Mouse (Mus musculus) embryonic fibroblast, embryonic 13.5 days (primary cell): ENCODE data around the gene Prss41. TPM values are rescaled to one million over a fixed set of nuclear protein-coding genes. Genes with fewer than 3 reads are reported as not detected.
A peak's percentile ranks its signal among the peaks of the same experiment; 100 is the strongest.

ENCODE experiments used
- H3K27ac ChIP-seq: 2 replicates; pipeline ENCODE4 v1.5.1; 2012; ENCODE audit warnings: low read length, control low read depth, inconsistent platforms; ENCODE audit not compliant: insufficient read depth
- H3K4me1 ChIP-seq: 2 replicates; pipeline ENCODE4 v1.6.1; 2011; ENCODE audit warnings: low read length; ENCODE audit not compliant: control insufficient read depth, insufficient read depth
- H3K4me3 ChIP-seq: 2 replicates; pipeline ENCODE4 v1.5.1; 2011; ENCODE audit warnings: mild to moderate bottlenecking, control low read depth, low read length; ENCODE audit not compliant: insufficient read depth
- CTCF ChIP-seq: IDR thresholded peaks from 2 replicates; pipeline ENCODE4 v1.5.1; 2011; ENCODE audit warnings: mild to moderate bottlenecking, control low read depth, low read length, moderate library complexity, borderline replicate concordance; ENCODE audit not compliant: insufficient read depth
- POLR2A ChIP-seq: IDR thresholded peaks from 2 replicates; pipeline ENCODE4 v1.6.1; 2011; ENCODE audit warnings: low read depth, mild to moderate bottlenecking, control low read depth, low read length, moderate library complexity
- polyA plus RNA-seq: library from polyadenylated mRNA; stranded (reverse); fragments of >200 nt; gene quantifications from 2 replicates; pipeline ENCODE4 v1.2.4, GENCODE M21; 2011; ENCODE audit warnings: low read depth; ENCODE audit not compliant: missing spikeins, insufficient read length

The Prss41 gene
- polyA plus RNA-seq, 1 experiment = not detected

DNA sequence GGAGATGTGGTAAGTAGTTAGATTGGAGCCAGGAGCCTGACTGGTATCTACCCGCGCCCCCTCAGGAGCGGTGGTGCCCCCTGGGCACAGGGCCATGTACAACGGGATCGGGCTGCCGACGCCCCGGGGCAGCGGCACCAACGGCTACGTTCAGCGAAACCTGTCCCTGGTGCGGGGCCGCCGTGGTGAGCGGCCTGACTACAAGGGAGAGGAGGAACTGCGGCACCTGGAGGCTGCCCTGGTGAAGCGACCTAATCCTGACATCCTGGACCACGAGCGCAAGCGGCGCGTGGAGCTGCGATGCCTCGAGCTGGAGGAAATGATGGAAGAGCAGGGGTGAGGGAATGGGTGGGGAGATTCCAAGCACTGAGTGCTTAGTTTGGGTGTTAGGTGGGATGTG is 37.1 kb downstream of the Prss41 start:
- Histone ChIP-seq H3K4me1 (peaks cover 3% of the 10 kb centered on the region), H3K27ac (no peak overlapping the region), H3K4me3 (peak overlapping the region; percentile 31)
- no peak for TF ChIP-seq POLR2A
- no peak; the same call in 1 of the 2 replicates for TF ChIP-seq CTCF

DNA sequence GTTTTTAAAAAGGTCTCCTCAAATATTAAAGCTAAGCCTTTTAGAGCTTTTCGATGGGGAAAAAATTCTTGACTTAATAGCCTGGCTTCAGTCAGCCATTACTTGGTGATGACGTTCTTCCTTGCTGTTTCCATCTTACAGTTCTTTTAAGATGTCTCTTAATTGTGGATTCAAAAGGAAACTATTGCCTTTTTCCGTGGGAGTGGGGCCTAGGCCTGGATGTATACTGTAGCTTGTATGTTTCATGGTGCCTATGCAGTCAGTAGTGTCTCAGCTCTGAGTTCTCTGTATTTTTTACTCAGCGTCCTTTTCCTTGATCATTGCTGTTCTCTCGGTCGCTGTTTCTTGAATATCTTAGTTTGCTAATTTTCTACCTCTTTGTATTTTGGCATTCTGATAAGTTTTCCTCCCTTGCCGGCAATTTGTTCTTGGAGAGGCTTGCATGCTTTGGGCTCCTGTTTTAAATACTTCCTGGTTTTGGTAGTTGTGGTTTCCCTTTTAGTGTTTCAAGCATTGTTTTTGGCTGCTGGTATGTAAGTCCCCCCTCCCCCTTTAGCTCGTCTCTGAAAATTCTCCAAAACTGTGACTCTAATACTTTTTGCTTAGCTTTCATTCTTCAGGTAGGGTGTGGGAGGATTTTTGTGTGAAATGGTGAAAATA is 39.4 kb downstream of the Prss41 start:
- TF ChIP-seq CTCF (no peak), POLR2A (no peak)
- H3K27ac ChIP-seq = peak overlapping the region; percentile 60
- H3K4me3 ChIP-seq = peak overlapping the region; percentile 98
- H3K4me1 ChIP-seq = peaks cover 3% of the 10 kb centered on the region

DNA sequence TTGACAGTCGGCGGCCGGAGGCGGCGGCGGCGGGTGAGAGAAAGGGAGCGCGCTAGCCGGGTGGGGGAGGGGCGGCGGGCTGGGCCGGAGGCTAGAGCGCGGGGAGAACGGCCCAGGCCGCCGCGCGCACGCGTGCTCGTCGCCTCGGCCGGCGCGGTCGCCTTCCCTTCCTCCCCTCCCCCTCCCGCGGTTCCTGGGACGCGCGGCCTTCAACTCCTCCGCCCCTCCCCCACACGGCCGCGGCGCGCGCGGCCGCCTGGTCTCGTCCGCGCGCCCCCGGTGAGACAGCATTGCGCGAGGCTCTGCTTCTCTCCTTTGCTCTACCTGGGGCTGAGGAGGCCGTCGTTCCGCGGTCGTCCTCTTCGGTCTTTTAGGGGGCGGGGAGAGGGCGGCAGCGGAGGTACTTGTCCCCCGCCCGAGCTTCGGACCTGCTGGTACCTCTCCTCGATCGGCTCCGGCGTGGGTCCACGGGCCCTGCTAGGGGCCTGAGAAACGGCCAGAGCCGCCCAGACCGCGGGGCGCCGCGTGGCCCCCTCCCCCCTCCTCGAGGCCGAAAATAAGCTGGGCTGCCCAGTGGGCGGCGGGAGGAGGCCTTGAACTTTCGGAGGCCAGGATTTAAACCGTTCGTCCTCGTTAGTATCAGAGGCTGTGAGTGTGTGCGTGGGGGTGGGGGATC is 40.5 kb downstream of the Prss41 start:
- Histone ChIP-seq H3K27ac (peak overlapping the region; percentile 68), H3K4me3 (peak overlapping the region; percentile 98), H3K4me1 (peaks cover 3% of the 10 kb centered on the region)
- no peak for TF ChIP-seq POLR2A
- no peak for TF ChIP-seq CTCF

DNA sequence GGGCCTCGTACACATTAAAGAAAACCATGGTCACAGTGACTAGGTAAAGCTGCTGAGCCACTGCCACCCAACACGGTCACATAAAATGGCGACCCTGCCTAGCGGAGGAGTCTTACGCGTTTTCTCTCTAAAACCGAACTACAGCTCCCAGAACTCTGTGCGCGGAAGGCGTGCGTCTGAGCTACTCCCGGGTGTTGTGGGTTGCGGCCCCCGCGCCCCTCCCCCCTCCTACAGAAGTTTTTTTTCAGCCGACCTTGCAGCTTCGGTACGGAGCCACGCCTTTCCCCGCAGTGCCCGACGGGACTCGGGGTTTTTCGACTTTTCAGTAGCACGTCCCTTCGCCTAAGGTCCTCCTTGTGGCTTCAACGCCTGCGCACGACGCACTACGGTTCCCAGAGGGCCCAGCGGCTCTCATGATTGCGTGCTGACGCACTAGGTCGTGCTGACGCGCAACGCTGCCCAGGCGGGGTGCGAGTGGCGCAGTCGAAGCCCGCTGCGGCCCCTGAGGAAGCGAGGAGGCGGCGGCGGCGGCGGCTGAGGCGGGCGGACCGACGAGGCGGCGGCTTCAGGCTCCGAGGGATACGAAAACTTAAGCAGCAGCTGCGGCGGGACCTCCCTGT is 41.1 kb downstream of the Prss41 start:
- TF ChIP-seq POLR2A (peak; percentile 71), CTCF (no peak)
- H3K4me3 ChIP-seq = peak overlapping the region; percentile 98
- H3K4me1 ChIP-seq = peaks cover 3% of the 10 kb centered on the region
- H3K27ac ChIP-seq = peak overlapping the region; percentile 68

DNA sequence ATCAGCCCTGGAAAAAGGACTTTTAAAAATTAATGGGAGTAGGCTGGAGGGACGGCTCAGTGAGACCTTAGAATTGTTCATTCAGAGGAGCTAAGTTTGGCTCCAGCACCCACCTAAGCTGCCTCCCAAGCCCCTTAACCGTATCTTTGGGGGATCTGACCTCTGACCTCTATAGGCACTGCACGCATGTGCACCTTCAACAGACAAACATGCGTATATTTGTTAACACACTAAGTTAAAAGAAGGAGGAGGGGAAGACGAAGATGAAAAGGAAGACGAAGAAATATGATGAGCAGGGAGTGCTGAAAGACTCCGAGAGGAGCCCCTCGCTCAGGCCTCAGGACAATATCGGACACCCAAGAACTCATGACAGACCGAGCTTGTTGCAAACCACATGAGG is 42.3 kb downstream of the Prss41 start:
- H3K4me1 ChIP-seq = peaks cover 3% of the 10 kb centered on the region
- no peak for TF ChIP-seq POLR2A
- no peak for TF ChIP-seq CTCF

DNA sequence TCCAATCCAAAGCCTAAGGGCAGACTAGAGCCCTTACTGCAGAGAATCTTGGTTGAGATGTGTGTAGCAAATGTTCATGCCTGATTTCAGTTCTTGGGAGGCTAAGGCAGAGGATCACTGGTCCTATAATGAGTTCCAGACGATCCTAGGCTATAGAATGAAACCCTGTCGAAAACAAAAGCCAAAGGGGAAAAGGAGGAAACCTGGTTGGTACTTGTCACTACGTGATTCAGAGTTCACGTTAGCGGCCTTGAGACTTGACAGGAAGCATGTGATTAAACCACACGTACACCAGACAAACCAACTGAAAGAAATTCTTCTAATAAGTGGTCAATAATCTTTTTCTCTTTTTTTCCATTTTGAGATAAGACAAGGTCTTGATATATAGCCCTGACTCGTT is 46.7 kb downstream of the Prss41 start:
- Histone ChIP-seq H3K4me3 (no peak overlapping the region), H3K27ac (no peak overlapping the region), H3K4me1 (no peaks in the 10 kb centered on the region; the same call in 1 of the 2 replicates)
- no peak for TF ChIP-seq POLR2A
- no peak for TF ChIP-seq CTCF

More for the DNA sequence above, 42.3 kb downstream of the Prss41 start:
- H3K27ac ChIP-seq = no peak overlapping the region
- no peak overlapping the region for H3K4me3 ChIP-seq

DNA sequence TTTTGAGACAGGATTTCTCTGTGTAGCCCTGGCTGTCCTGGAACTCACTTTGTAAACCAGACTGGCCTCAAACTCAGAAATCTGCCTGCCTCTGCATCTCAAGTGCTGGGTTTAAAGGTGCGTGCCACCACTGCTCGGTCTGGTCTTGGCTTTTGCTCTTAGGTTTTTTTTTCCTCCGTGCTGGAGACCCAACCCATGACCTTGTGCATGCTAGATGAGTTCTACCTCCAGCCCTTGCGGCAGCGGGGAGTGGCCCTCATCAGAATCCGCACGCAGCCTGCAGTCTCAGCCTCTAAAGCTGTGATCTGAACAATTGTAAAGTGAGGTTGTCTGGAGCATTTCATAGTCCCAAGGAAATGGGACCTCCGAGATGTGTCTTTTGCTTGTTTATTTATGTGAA is 48.6 kb downstream of the Prss41 start:
- Histone ChIP-seq H3K4me3 (no peak overlapping the region), H3K27ac (no peak overlapping the region), H3K4me1 (no peaks in the 10 kb centered on the region)
- TF ChIP-seq CTCF (no peak), POLR2A (no peak)

DNA sequence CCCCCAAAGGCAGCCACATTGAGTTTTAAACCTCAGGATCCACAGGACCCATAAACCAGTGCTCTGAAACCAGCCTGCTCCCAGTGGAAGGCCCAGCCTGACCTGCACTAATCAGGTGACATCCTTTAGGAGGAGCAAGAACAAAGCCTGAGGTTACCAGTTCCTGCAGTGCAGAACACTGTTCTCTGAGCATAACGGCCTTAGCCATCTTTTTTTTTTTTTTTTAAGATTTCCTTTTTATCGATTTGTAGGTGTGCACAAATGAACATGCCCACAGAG is 53.0 kb downstream of the Prss41 start:
- Histone ChIP-seq H3K4me3 (peak overlapping the region; percentile 23), H3K4me1 (peaks cover 4% of the 10 kb centered on the region), H3K27ac (no peak overlapping the region)
- no peak for TF ChIP-seq CTCF
- no peak for TF ChIP-seq POLR2A

DNA sequence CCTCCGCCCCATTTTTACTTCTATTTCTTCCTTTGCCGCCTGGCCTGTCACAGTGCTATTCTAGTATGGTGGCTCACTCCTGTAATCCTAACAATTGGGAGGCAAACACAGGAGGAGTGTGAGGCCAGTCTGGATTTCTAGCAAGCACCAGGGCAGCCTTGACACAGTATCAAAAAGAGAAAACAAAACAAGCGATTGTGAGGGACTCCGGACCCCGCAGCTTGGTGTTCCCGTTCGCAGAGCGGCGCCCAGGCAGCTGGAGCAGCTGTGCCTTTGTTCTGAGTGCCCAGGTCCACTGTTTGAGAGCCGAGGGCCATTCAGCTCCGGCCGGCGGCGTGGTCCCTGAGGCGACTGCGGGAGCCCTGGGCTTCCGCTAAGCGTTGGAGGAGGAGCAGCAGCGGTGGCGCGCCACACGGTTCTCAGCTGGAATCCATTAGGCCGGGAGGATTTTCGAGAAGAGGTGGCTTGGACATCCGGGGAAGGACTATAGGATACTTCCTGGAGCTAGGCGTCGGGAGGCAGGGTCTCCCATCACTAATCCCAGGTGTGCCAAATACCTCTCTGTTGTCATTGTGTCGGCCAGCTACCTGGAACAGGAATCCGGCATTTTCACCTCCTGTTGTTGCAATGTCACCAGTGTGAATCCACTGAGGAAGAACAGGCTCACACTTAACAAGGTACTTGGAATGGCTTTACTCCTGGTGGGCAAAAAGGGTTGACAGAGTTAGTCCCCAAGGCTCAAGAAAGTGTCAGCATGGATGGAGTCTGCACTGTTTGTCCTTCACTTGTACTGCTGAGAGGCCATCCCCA is 53.5 kb downstream of the Prss41 start, which contains the start of gene Srrm2:
TSS of gene Srrm2 (plus strand) at position 264 of the 810 bp plus-strand sequence.
- peak within 1 kb of the TSS; percentile 23 for H3K4me3 ChIP-seq
- TF ChIP-seq POLR2A (peak; percentile 86), CTCF (no peak)
- H3K27ac ChIP-seq = peak within 1 kb of the TSS; percentile 30
- peaks cover 4% of the 10 kb centered on the region for H3K4me1 ChIP-seq
